Mouse (Mus musculus): Measurements from ENCODE around the gene Fat2. TPM values are rescaled to one million over a fixed set of nuclear protein-coding genes. Genes with fewer than 3 reads are reported as not detected.

The Fat2 gene
- total RNA-seq (2017) = not detected in 3 replicates

- no peak for ATAC-seq (replicated peaks; ENCODE audit: insufficient number of reproducible peaks, low FRiP score, low TSS enrichment, poor library complexity, severe bottlenecking)
Measured at GRCm38 (mm10) chr11:55336101-55336891, at the start of gene Fat2. Gene Fat2, minus strand, starts transcription at chr11:55336564.

- ATAC-seq (replicated peaks; ENCODE audit: insufficient number of reproducible peaks, low FRiP score, low TSS enrichment, poor library complexity, severe bottlenecking) = no peak
Measured at GRCm38 (mm10) chr11:55383463-55384045, 47.2 kb upstream of the Fat2 start.

- ATAC-seq (replicated peaks; ENCODE audit: insufficient number of reproducible peaks, low FRiP score, low TSS enrichment, poor library complexity, severe bottlenecking) = no peak
Measured at GRCm38 (mm10) chr11:55380908-55381307, 44.5 kb upstream of the Fat2 start.

GRCm38 (mm10) chr11:55378371-55378770 is 42.0 kb upstream of the Fat2 start:
- ATAC-seq (replicated peaks; ENCODE audit: insufficient number of reproducible peaks, low FRiP score, low TSS enrichment, poor library complexity, severe bottlenecking) = no peak

- ATAC-seq (replicated peaks; ENCODE audit: insufficient number of reproducible peaks, low FRiP score, low TSS enrichment, poor library complexity, severe bottlenecking) = no peak
Measured at GRCm38 (mm10) chr11:55373838-55374237, 37.5 kb upstream of the Fat2 start.

- ATAC-seq (replicated peaks; ENCODE audit: insufficient number of reproducible peaks, low FRiP score, low TSS enrichment, poor library complexity, severe bottlenecking) = no peak
Measured at GRCm38 (mm10) chr11:55373373-55373772, 37.0 kb upstream of the Fat2 start.

- ATAC-seq (replicated peaks; ENCODE audit: insufficient number of reproducible peaks, low FRiP score, low TSS enrichment, poor library complexity, severe bottlenecking) = no peak
Measured at GRCm38 (mm10) chr11:55372001-55372400, 35.6 kb upstream of the Fat2 start.

GRCm38 (mm10) chr11:55369093-55369471 is 32.7 kb upstream of the Fat2 start:
- no peak for ATAC-seq (replicated peaks; ENCODE audit: insufficient number of reproducible peaks, low FRiP score, low TSS enrichment, poor library complexity, severe bottlenecking)

- no peak for ATAC-seq (replicated peaks; ENCODE audit: insufficient number of reproducible peaks, low FRiP score, low TSS enrichment, poor library complexity, severe bottlenecking)
Measured at GRCm38 (mm10) chr11:55368388-55369092, 32.2 kb upstream of the Fat2 start.

- no peak for ATAC-seq (replicated peaks; ENCODE audit: insufficient number of reproducible peaks, low FRiP score, low TSS enrichment, poor library complexity, severe bottlenecking)
Measured at GRCm38 (mm10) chr11:55367783-55368182, 31.4 kb upstream of the Fat2 start.

GRCm38 (mm10) chr11:55365840-55366239 is 29.5 kb upstream of the Fat2 start:
- ATAC-seq (replicated peaks; ENCODE audit: insufficient number of reproducible peaks, low FRiP score, low TSS enrichment, poor library complexity, severe bottlenecking) = no peak

GRCm38 (mm10) chr11:55365242-55365641 is 28.9 kb upstream of the Fat2 start:
- no peak for ATAC-seq (replicated peaks; ENCODE audit: insufficient number of reproducible peaks, low FRiP score, low TSS enrichment, poor library complexity, severe bottlenecking)

GRCm38 (mm10) chr11:55364662-55365061 is 28.3 kb upstream of the Fat2 start:
- no peak for ATAC-seq (replicated peaks; ENCODE audit: insufficient number of reproducible peaks, low FRiP score, low TSS enrichment, poor library complexity, severe bottlenecking)

GRCm38 (mm10) chr11:55358094-55358783 is 21.9 kb upstream of the Fat2 start:
- ATAC-seq (replicated peaks; ENCODE audit: insufficient number of reproducible peaks, low FRiP score, low TSS enrichment, poor library complexity, severe bottlenecking) = no peak

- ATAC-seq (replicated peaks; ENCODE audit: insufficient number of reproducible peaks, low FRiP score, low TSS enrichment, poor library complexity, severe bottlenecking) = no peak
Measured at GRCm38 (mm10) chr11:55356846-55357245, 20.5 kb upstream of the Fat2 start.

GRCm38 (mm10) chr11:55341961-55342371 is 5.6 kb upstream of the Fat2 start:
- no peak for ATAC-seq (replicated peaks; ENCODE audit: insufficient number of reproducible peaks, low FRiP score, low TSS enrichment, poor library complexity, severe bottlenecking)

- ATAC-seq (replicated peaks; ENCODE audit: insufficient number of reproducible peaks, low FRiP score, low TSS enrichment, poor library complexity, severe bottlenecking) = peak; percentile 69; the same call in 1 of the 2 replicates
Measured at GRCm38 (mm10) chr11:55340789-55341188, 4.4 kb upstream of the Fat2 start.

- no peak for ATAC-seq (replicated peaks; ENCODE audit: insufficient number of reproducible peaks, low FRiP score, low TSS enrichment, poor library complexity, severe bottlenecking)
Measured at GRCm38 (mm10) chr11:55337032-55337769, 837 bp upstream of the Fat2 start.
